Mouse (Mus musculus): Measurements from ENCODE around the gene Sypl.

- TF ChIP-seq POLR2A (IDR thresholded peaks at IDR 0.05; ENCODE audit: extremely low read depth, insufficient read depth, low read length) (no peak), CTCF (IDR thresholded peaks at IDR 0.05; ENCODE audit: extremely low read depth, insufficient read depth, low read length) (no peak)
Observed at GRCm38 (mm10) chr12:33028708-33029107, 75.0 kb downstream of the Sypl start.
